Mouse (Mus musculus) liver, postnatal 0 days (tissue): Measurements from ENCODE around the gene Gm3417. TPM values are rescaled to one million over a fixed set of nuclear protein-coding genes. Genes with fewer than 3 reads are reported as not detected.

ENCODE experiments used
- ATAC-seq: fragments of 200-750 bp; cut with Nextera tagmentation; 2 replicates; pipeline ENCODE4 v1.8.0; 2017; ENCODE audit warnings: mild to moderate bottlenecking, moderate library complexity
- DNase-seq: peaks from one replicate; pipeline ENCODE4 v3.0.0-alpha.2; 2016
- H3K27ac ChIP-seq: fragments of 300-500 bp; sonication (generic); 2 replicates; pipeline ENCODE4 v1.5.1; 2014; ENCODE audit warnings: antibody characterized with exemption, moderate library complexity, mild to moderate bottlenecking, low read depth
- H3K27me3 ChIP-seq: fragments of 300-500 bp; sonication (generic); 2 replicates; pipeline ENCODE4 v1.6.1; 2014; ENCODE audit warnings: low read length, control low read depth, mixed read lengths; ENCODE audit not compliant: insufficient read depth
- H3K36me3 ChIP-seq: fragments of 300-500 bp; sonication (generic); replicated peaks from 2 replicates; pipeline ENCODE4 v1.6.1; 2014; ENCODE audit warnings: mild to moderate bottlenecking, control low read depth, low read length, moderate library complexity, mixed read lengths; ENCODE audit not compliant: insufficient read depth
- H3K4me1 ChIP-seq: fragments of 300-500 bp; sonication (generic); 2 replicates; pipeline ENCODE4 v1.6.1; 2014; ENCODE audit warnings: antibody characterized with exemption, mild to moderate bottlenecking, control low read depth; ENCODE audit not compliant: insufficient read depth
- H3K4me2 ChIP-seq: fragments of 300-500 bp; sonication (generic); 2 replicates; pipeline ENCODE4 v1.6.1; 2014; ENCODE audit warnings: low read depth, mild to moderate bottlenecking, low read length, moderate library complexity, mixed read lengths
- H3K4me3 ChIP-seq: fragments of 300-500 bp; sonication (generic); 2 replicates; pipeline ENCODE4 v1.5.1; 2014; ENCODE audit warnings: low read depth, low read length
- H3K9ac ChIP-seq: fragments of 300-500 bp; sonication (generic); replicated peaks from 2 replicates; pipeline ENCODE4 v1.6.1; 2014; ENCODE audit warnings: mild to moderate bottlenecking, moderate library complexity
- H3K9me3 ChIP-seq: fragments of 300-500 bp; sonication (generic); 2 replicates; pipeline ENCODE4 v1.6.1; 2016; ENCODE audit warnings: mild to moderate bottlenecking, control low read depth, low read length, mixed read lengths
- CTCF ChIP-seq: sonication (generic); IDR thresholded peaks from 2 replicates; pipeline ENCODE4 v1.5.1; 2016; ENCODE audit warnings: antibody characterized with exemption, low read depth
- EP300 ChIP-seq: IDR thresholded peaks from 2 replicates; pipeline ENCODE4 v1.6.1; 2016; ENCODE audit warnings: antibody characterized with exemption, low read depth, mild to moderate bottlenecking
- WGBS: fragments of 180-500 bp; shearing (Covaris S2); extraction: QIAGEN DNeasy Blood & Tissue Kit; methylation state at CpG from one replicate; pipeline ENCODE4 v1.1.7; 2014; ENCODE audit not compliant: insufficient replicate concordance; 5-methylcytosine and 5-hydroxymethylcytosine counted together
- polyA plus RNA-seq: library from polyadenylated mRNA; unstranded; fragments of >200 nt; fragmentation: Nextera tagmentation; extraction: Ambion mirVana; gene quantifications from 2 replicates; pipeline ENCODE4 v1.2.1, GENCODE M21; 2015

Gm3417 gene
- polyA plus RNA-seq, 1 experiment from 2014 or later = 1.9 TPM

- no peak overlapping the region for H3K9ac ChIP-seq
- WGBS = 31% methylated on average over 7 of the region's 7 CpGs
- H3K36me3 ChIP-seq = no peaks in the 10 kb centered on the region
- H3K4me3 ChIP-seq = no peak overlapping the region
- no peaks in the 10 kb centered on the region for H3K4me1 ChIP-seq
- H3K27ac ChIP-seq = no peak overlapping the region
- no peaks in the 10 kb centered on the region for H3K9me3 ChIP-seq
- ATAC-seq = no peak
- H3K4me2 ChIP-seq = no peak overlapping the region
- no peak for DNase-seq
- TF ChIP-seq EP300 = no peak
- TF ChIP-seq CTCF = no peak
- H3K27me3 ChIP-seq = no peaks in the 10 kb centered on the region
Observed at GRCm38 (mm10) chr17:14930697-14931096, 47.9 kb downstream of the Gm3417 start.

GRCm38 (mm10) chr17:14928631-14929030 is 50.0 kb downstream of the Gm3417 start:
- H3K9me3 ChIP-seq = no peaks in the 10 kb centered on the region
- no peak overlapping the region for H3K9ac ChIP-seq
- H3K4me1 ChIP-seq = no peaks in the 10 kb centered on the region
- H3K36me3 ChIP-seq = no peaks in the 10 kb centered on the region
- no peaks in the 10 kb centered on the region for H3K27me3 ChIP-seq
- no peak overlapping the region for H3K4me2 ChIP-seq
- no peak overlapping the region for H3K27ac ChIP-seq
- no peak for TF ChIP-seq EP300
- no peak for TF ChIP-seq CTCF
- H3K4me3 ChIP-seq = no peak overlapping the region
- WGBS = 66% methylated on average over 5 of the region's 5 CpGs
- DNase-seq (no peak), ATAC-seq (no peak)

DNA sequence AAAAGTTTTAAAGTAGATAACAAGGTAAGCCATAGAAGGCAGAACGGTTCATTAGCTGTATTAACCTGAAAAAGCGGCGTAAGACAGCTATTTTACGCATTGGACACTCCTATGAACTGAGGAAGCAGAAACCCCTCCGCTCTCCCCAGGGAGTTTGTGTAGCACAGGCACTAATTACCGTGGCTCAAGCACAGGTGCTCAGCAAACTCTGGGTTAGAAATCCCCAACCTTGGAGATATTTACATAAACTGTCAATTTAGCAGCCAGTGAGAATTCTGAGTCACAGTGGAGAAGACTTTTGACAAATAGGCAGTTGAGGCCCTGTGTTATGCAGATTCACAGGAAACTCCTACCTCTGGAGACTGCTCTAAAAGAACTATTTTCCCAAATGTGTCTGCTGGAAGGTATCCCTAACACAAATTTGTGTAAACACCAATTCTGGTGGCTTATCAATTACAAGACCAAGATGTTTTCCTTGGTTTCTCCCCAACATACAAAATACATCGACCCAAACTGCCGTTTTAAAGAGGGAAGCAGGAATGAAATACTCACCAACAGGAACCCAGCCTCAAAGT is 50.9 kb downstream of the Gm3417 start:
- Histone ChIP-seq H3K9ac (no peak overlapping the region), H3K36me3 (no peaks in the 10 kb centered on the region), H3K27ac (no peak overlapping the region), H3K4me2 (no peak overlapping the region), H3K4me3 (no peak overlapping the region), H3K4me1 (no peaks in the 10 kb centered on the region), H3K27me3 (no peaks in the 10 kb centered on the region), H3K9me3 (no peaks in the 10 kb centered on the region)
- TF ChIP-seq EP300 (no peak), CTCF (no peak)
- ATAC-seq (no peak), DNase-seq (no peak)
- WGBS = 75% methylated on average over 8 of the region's 8 CpGs

GRCm38 (mm10) chr17:14921582-14921981 is 57.0 kb downstream of the Gm3417 start:
- no peaks in the 10 kb centered on the region for H3K36me3 ChIP-seq
- no peak overlapping the region for H3K4me2 ChIP-seq
- H3K4me3 ChIP-seq = no peak overlapping the region
- TF ChIP-seq EP300 = no peak
- no peak for TF ChIP-seq CTCF
- H3K27me3 ChIP-seq = no peaks in the 10 kb centered on the region
- no peak for ATAC-seq
- no peaks in the 10 kb centered on the region for H3K9me3 ChIP-seq
- H3K27ac ChIP-seq = no peak overlapping the region
- no peak for DNase-seq
- no peaks in the 10 kb centered on the region for H3K4me1 ChIP-seq
- H3K9ac ChIP-seq = no peak overlapping the region
- 26% methylated on average over 6 of the region's 6 CpGs for WGBS

GRCm38 (mm10) chr17:14917866-14918265 is 60.7 kb downstream of the Gm3417 start:
- DNase-seq = no peak
- H3K36me3 ChIP-seq = no peaks in the 10 kb centered on the region
- H3K4me2 ChIP-seq = no peak overlapping the region
- no peak for ATAC-seq
- no peaks in the 10 kb centered on the region for H3K27me3 ChIP-seq
- no peak overlapping the region for H3K9ac ChIP-seq
- H3K27ac ChIP-seq = no peak overlapping the region
- no peaks in the 10 kb centered on the region for H3K9me3 ChIP-seq
- H3K4me1 ChIP-seq = no peaks in the 10 kb centered on the region
- WGBS = 74% methylated on average over 8 of the region's 8 CpGs
- TF ChIP-seq EP300 (no peak), CTCF (no peak)
- no peak overlapping the region for H3K4me3 ChIP-seq

DNA sequence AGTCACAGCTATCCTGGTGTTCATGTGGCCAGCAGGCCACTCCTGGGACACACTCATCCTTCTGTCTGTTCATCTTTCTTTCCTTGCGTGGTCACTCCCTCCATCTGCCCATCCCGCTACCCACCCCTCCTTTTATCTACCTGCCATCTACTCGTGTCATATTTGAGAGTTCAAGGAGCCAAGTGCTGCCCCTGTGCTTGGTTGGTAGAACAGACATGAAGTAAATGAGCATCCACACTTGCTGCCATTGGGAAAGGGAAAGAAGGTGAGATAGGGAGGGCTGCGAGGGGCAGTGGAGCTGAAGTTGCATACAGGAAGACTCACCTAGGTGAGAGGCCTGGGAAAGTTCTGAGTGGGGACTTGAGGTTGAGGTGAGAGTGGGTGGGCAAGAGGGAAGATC is 64.2 kb downstream of the Gm3417 start:
- no peak overlapping the region for H3K4me3 ChIP-seq
- H3K27me3 ChIP-seq = no peaks in the 10 kb centered on the region
- no peak overlapping the region for H3K27ac ChIP-seq
- H3K9me3 ChIP-seq = no peaks in the 10 kb centered on the region
- DNase-seq = no peak
- no peak for ATAC-seq
- no peak overlapping the region for H3K9ac ChIP-seq
- TF ChIP-seq CTCF (no peak), EP300 (no peak)
- no peaks in the 10 kb centered on the region for H3K4me1 ChIP-seq
- 86% methylated on average over 4 of the region's 4 CpGs for WGBS
- H3K36me3 ChIP-seq = no peaks in the 10 kb centered on the region
- no peak overlapping the region for H3K4me2 ChIP-seq

Other genes with a start within 250 kb of the Gm3417 start
- gene Wdr27, start 35.6 kb downstream of the Gm3417 start, polyA plus RNA-seq = 3.2 and 4.2 TPM in 2 replicates
- 20.0 and 21.3 TPM in 2 replicates for gene 1600012H06Rik, start 35.6 kb downstream of the Gm3417 start, polyA plus RNA-seq
- 37.3 and 40.6 TPM in 2 replicates for gene Phf10, start 17.5 kb downstream of the Gm3417 start, polyA plus RNA-seq
- gene 9030025P20Rik, start 322 bp downstream of the Gm3417 start, polyA plus RNA-seq = 3.3 and 3.9 TPM in 2 replicates
- 2.7 and 3.7 TPM in 2 replicates for gene Gm3435, start 31.4 kb upstream of the Gm3417 start, polyA plus RNA-seq
- 24.2 and 27.2 TPM in 2 replicates for gene Ermard, start 62.4 kb upstream of the Gm3417 start, polyA plus RNA-seq
- gene Tcte3, start 62.7 kb upstream of the Gm3417 start, polyA plus RNA-seq = 3.7 and 5.2 TPM in 2 replicates
- gene Gm3448, start 62.7 kb upstream of the Gm3417 start, polyA plus RNA-seq = 3.3 and 5.4 TPM in 2 replicates